Mouse (Mus musculus): ENCODE results near the gene Mpc2.

Mpc2 gene

DNA sequence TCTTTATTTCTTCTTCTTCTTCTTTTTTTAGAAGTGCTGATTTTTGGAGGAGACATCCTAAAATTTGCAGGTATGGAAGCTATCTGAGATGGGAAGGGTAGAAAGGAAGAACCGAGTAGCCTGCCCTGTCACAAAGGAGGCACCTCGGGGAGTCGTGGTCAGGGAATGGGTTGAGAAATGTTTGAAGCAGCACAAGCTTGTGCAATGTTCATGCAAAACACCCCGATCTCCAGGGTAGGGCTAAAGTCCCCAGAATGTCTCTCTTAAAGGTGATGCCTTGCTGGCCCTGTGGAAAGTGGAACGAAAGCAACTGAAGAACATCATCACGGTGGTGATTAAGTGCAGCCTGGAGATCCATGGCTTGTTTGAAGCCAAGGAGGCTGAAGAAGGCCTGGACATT lies 45.9 kb downstream of the Mpc2 start:
- no peak for DNase-seq (ENCODE audit: low spot score)

DNA sequence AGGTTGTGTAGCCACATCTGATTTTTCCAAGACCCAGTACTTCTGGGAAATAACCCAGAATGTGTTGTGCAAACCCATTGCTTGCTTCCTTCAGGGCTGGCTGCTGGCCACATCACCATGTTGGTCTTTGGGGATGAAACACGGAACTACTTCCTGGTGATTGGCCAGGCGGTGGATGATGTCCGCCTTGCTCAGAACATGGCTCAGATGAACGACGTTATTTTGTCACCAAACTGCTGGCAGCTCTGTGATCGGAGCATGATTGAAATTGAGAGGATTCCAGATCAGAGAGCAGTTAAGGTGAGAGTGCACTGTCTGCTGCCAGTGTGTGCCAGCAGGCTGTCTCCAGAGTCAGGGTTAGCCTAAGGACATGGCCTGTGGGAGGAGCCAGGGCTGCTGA lies 49.7 kb downstream of the Mpc2 start:
- no peak for DNase-seq (ENCODE audit: low spot score)

DNA sequence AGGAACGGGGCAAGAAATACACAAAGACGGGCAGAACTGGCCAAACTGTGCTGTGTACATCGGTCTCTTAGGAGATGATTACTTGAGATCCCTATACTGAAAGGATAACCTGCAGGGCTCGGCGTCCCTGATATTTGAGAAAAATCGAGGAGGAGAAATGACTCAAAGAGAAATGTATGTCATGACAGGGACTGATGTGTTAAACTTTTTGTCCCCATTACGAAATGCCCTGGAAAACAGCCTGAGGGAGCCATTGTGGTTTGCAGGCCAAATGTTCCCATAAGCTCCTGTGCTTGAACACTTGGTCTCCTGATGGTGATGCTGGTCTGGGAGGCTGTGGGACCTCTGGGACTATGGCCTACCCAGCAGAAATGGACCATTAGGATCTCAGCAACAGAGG lies 60.3 kb downstream of the Mpc2 start:
- no peak for DNase-seq (ENCODE audit: low spot score)

All from left cerebral cortex, adult 11 months (tissue).